Mouse (Mus musculus): ENCODE measurements around the gene Gatad2a.

Gene Gatad2a

GRCm38 (mm10) chr8:69895772-69896451 lies 100.3 kb downstream of the Gatad2a start:
- no peak for DNase-seq

GRCm38 (mm10) chr8:69894836-69895332 lies 101.3 kb downstream of the Gatad2a start:
- no peak for DNase-seq

- peak; percentile 67 for DNase-seq
These were observed 102.3 kb downstream of the Gatad2a start for GRCm38 (mm10) chr8:69893863-69894262.

GRCm38 (mm10) chr8:69890813-69891241 lies 105.4 kb downstream of the Gatad2a start:
- no peak for DNase-seq

DNA sequence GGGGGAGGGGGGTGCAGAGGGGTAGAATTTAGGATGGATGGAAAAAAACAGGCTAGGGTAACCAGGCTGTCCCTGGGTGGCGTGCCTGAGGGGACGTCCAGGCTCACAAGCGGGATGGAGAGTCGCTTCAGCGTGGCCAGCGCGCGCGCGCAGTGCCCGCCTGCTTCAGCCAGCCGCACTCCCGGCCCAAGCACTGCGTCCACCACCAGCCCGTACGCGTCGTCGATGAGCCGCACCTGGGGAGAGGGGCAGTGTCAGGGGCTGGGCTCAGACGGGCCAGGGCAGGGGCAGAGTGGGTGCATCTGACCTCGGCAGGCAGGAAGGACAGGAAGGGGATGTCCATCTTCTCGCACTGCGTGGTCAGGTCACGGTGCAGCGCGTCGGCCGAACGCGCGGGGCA lies 107.3 kb downstream of the Gatad2a start:
- no peak for DNase-seq

GRCm38 (mm10) chr8:69888244-69888866 lies 107.8 kb downstream of the Gatad2a start:
- DNase-seq = no peak

- DNase-seq = peak; percentile 47
These were observed 108.6 kb downstream of the Gatad2a start, which contains the start of gene Cilp2 for GRCm38 (mm10) chr8:69887289-69888243. Gene Cilp2 (minus strand): TSS chr8:69887687.

GRCm38 (mm10) chr8:69884141-69884540 lies 112.0 kb downstream of the Gatad2a start:
- no peak for DNase-seq

GRCm38 (mm10) chr8:69882833-69883600 lies 113.2 kb downstream of the Gatad2a start:
- DNase-seq = no peak

- peak; percentile 67 for DNase-seq
These were observed 114.0 kb downstream of the Gatad2a start for GRCm38 (mm10) chr8:69882021-69882756.

GRCm38 (mm10) chr8:69881261-69881865 lies 114.8 kb downstream of the Gatad2a start:
- no peak for DNase-seq

- DNase-seq = no peak
These were observed 115.3 kb downstream of the Gatad2a start for GRCm38 (mm10) chr8:69880841-69881240.

DNA sequence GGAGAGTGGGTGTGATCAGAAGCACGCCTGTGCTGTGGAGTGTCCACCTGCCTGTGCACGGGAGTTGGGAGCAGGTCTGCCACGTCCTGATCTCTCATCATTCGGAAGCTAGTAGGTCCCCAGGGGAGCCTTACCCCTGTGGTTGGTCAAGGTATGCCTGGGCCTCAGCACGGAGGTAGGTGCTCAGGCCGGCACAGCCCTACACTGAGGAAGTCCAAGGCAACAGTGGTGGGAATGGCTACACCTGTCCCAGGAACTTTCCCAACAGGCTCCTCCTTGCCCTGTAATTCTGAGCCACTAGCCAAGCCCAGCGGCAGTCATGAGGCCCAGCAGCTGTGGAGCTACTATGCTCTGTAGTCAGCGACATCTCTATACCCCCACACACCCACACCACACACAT lies 116.5 kb downstream of the Gatad2a start:
- no peak for DNase-seq

DNA sequence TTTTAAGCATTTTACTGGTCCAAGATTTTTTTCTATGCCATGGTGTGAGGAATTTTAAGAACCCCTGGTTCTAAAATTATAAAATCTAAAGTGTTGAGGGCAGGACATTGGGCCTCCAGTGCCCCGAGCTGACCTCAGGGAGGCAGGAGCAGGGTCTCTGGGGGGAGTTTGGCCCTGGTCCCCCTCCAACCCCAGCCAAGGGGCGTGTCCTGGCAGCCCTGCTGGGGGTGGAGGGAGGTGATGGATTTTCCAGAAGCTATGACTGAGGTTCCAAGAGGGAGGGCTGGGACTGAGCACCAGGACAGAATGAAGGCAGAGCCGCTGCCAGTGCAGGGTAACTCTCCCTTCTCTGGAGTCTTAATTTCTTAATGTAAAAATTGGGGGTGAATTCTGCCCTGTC lies 118.2 kb downstream of the Gatad2a start:
- no peak for DNase-seq

DNA sequence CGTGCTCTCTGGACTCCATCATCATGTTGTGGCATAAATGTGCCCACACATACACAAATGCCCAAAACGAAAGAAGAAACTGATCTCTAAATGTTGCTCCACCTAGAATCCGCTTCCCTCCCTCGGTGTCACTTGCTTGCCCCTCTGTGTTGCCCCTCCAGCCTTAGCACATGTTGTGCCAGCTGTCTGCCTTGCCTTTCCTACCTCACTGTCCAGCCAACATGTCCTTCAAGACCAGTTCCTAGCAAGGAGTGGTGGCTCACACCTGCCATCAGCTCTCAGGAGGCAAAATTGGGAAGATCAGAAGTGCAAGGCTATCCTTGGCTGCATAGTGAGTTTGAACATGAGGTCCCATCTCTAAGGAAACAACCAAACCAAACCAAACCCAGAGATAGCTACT lies 118.8 kb downstream of the Gatad2a start:
- DNase-seq = no peak

DNA sequence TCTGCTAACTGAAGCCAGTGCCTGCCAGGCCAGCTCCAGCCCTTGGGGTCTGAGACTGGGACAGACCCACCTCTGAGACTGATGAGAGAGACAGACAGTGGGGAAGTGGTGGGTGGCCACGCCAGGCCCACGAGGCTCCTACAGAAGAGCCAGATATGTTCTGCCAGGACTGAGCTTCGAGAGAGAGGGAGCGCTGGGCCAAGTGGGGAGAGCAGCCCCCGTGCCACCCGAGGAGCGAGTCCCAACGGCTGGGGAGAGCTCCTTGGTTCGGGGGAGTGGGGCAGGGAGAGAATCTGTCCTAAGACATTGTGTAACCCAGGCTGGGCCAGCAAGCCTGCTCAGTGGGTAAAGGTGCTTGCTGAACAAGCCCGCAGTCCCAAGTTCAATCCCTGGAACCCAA lies 119.2 kb downstream of the Gatad2a start:
- DNase-seq = no peak

DNA sequence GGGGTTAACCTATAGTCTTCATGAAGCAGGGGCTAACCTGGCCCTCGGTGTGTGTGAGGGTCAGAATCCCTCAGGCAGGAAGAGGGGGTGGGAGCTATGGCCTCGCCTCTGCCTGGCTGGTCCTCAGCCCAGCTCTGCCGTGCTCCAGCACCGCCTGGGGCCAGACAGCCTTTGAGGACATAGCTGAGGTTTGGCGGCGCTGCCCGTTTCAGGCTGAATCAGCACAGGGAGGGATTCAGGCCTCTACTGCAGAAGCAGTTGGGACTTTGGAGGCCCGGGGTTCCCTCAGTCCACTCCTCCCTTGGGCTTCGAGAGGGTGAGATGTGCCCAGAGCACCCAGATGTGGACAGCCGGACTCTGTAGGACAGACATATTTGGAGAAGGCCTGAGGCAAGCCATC lies 120.1 kb downstream of the Gatad2a start:
- DNase-seq = no peak

GRCm38 (mm10) chr8:69874654-69875053 lies 121.5 kb downstream of the Gatad2a start:
- no peak for DNase-seq

GRCm38 (mm10) chr8:69874155-69874554 lies 122.0 kb downstream of the Gatad2a start:
- peak; percentile 77 for DNase-seq

GRCm38 (mm10) chr8:69870907-69871306 lies 125.3 kb downstream of the Gatad2a start:
- DNase-seq = no peak
